Mouse (Mus musculus) megakaryocyte, embryonic 14.5 days (primary cell): ENCODE data around the gene Kif11.

Source experiments
- FLI1 ChIP-seq: IDR thresholded peaks from 2 replicates; pipeline ENCODE4 v1.6.1; 2012; ENCODE audit warnings: low read length, inconsistent platforms, mixed read lengths
- GATA1 ChIP-seq: IDR thresholded peaks from 3 replicates; pipeline ENCODE4 v1.6.1; 2012; ENCODE audit warnings: mixed read lengths, low read length, inconsistent platforms, borderline replicate concordance

DNA sequence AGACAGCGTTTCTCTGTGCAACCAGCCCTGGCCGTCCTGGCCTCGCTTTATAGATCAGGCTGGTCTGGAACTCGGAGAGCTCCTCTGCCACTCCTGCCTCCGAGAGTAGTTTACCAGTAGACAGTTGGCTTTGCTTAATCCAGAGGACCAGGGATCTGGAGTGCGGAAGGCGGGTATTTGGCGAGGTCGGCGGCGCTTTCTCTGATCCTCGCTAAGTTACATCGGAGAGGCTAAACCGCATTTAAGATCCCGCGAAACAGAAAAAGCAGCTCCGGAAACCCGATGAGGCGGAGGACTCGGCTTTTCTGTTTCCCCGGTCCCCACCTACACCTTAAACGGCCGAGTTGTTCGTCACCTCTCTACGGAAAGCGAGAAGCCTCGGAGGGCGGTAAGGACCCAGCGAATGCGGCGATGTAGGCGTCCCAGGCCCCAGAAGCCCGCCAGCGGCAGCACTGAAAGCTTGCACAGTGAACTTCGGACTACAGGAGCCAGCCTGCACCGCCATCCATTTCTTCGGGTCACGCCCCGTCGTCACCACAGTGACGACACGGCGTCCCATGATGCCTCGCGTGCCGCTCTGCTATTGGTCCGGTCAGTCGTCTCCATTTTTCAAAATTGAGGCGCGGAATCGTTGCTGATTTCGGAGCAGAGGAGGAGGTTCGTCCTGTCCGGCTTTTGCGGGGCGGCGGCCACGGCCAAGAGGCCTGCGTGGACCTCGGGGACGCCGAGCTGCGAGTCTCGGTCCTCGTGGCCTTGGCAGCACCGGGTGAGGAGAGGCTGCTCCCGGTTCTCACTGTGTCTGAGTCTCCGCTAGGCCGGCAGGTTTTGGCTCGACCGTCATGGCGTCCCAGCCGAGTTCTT, at the start of gene Kif11:
- no peak for TF ChIP-seq GATA1
- no peak for TF ChIP-seq FLI1
